Mouse (Mus musculus) testis, adult 2 months (tissue): ENCODE results near the gene Pde4a.

ENCODE experiments used
- CTCF ChIP-seq: fragments of 200-500 bp; IDR thresholded peaks from 2 replicates; pipeline ENCODE4 v1.5.1; 2012; ENCODE audit warnings: low read depth, mild to moderate bottlenecking, inconsistent platforms, low read length, moderate library complexity; ENCODE audit not compliant: control insufficient read depth, insufficient read depth, insufficient replicate concordance
- POLR2A ChIP-seq: fragments of 200-500 bp; IDR thresholded peaks from 2 replicates; pipeline ENCODE4 v1.6.1; 2012; ENCODE audit warnings: low read depth, mild to moderate bottlenecking, inconsistent platforms, low read length, moderate library complexity; ENCODE audit not compliant: control insufficient read depth

DNA sequence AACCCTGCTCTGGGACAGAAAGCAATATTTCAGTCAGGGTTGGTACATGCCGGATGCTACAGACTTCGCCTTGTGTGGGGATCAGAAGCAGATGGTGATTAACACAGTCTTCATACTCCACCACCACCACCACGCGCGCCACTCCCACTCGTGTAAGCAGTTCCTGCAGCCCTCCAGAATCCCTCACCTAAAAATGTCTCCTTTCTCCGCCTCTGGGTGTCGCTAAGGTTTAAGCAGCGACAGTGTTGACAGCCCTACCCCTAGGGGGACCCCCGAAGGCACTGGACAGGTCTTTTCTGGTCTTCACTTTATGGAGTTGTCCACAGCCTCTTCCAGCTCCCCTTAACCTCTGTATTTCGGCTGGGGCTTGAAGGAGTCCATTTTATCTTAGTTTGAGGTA, 12.8 kb upstream of the Pde4a start:
- peak; percentile 31; the same call in 1 of the 2 replicates for TF ChIP-seq CTCF
- TF ChIP-seq POLR2A, result no peak
